Mouse (Mus musculus) midbrain, embryonic 10.5 days (tissue): ENCODE results near the gene Ptprm. TPM values are rescaled to one million over a fixed set of nuclear protein-coding genes. Genes with fewer than 3 reads are reported as not detected.

ENCODE experiments used
- DNase-seq: peaks from one replicate; pipeline ENCODE4 v3.0.0-alpha.2; 2017; ENCODE audit warnings: low spot score
- H3K27ac ChIP-seq: fragments of 300-500 bp; sonication (generic); replicated peaks from 2 replicates; pipeline ENCODE4 v1.5.1; 2016; ENCODE audit warnings: mild to moderate bottlenecking
- H3K27me3 ChIP-seq: fragments of 300-500 bp; sonication (generic); 2 replicates; pipeline ENCODE4 v1.6.1; 2016; ENCODE audit warnings: low read depth, mild to moderate bottlenecking; ENCODE audit not compliant: poor library complexity, severe bottlenecking
- H3K36me3 ChIP-seq: fragments of 300-500 bp; sonication (generic); 2 replicates; pipeline ENCODE4 v1.6.1; 2016; ENCODE audit warnings: mild to moderate bottlenecking, moderate library complexity
- H3K4me1 ChIP-seq: fragments of 300-500 bp; sonication (generic); 2 replicates; pipeline ENCODE4 v1.6.1; 2016
- H3K4me3 ChIP-seq: fragments of 300-500 bp; sonication (generic); 2 replicates; pipeline ENCODE4 v1.5.1; 2016; ENCODE audit warnings: mild to moderate bottlenecking, moderate library complexity
- H3K9me3 ChIP-seq: fragments of 300-500 bp; sonication (generic); replicated peaks from 2 replicates; pipeline ENCODE4 v1.6.1; 2016; ENCODE audit warnings: mild to moderate bottlenecking
- WGBS: fragments of 180-500 bp; shearing (Covaris S2); methylation state at CpG from one replicate; pipeline ENCODE4 v1.1.7; 2016; 5-methylcytosine and 5-hydroxymethylcytosine counted together
- polyA plus RNA-seq: library from polyadenylated mRNA; unstranded; fragments of >200 nt; fragmentation: Nextera tagmentation; extraction: Ambion mirVana; gene quantifications from 2 replicates; pipeline ENCODE4 v1.2.1, GENCODE M21; 2016

The Ptprm gene
- polyA plus RNA-seq, 1 experiment from 2014 or later = 6.4 TPM

GRCm38 (mm10) chr17:67265520-67265919, 88.7 kb downstream of the Ptprm start:
- no peak overlapping the region for H3K27ac ChIP-seq
- H3K4me1 ChIP-seq = no peaks in the 10 kb centered on the region
- H3K4me3 ChIP-seq = no peak overlapping the region
- no peaks in the 10 kb centered on the region for H3K9me3 ChIP-seq
- H3K36me3 ChIP-seq = no peaks in the 10 kb centered on the region
- DNase-seq = no peak
- no peaks in the 10 kb centered on the region for H3K27me3 ChIP-seq
- WGBS = 83% methylated on average over 4 of the region's 4 CpGs

- Histone ChIP-seq H3K27ac (no peak overlapping the region), H3K27me3 (no peaks in the 10 kb centered on the region), H3K36me3 (no peaks in the 10 kb centered on the region), H3K4me1 (no peaks in the 10 kb centered on the region), H3K9me3 (no peaks in the 10 kb centered on the region), H3K4me3 (no peak overlapping the region)
- WGBS = 89% methylated on average over 6 of the region's 6 CpGs
- DNase-seq = no peak
These were observed 89.5 kb downstream of the Ptprm start for GRCm38 (mm10) chr17:67264716-67265115.

- H3K9me3 ChIP-seq = no peaks in the 10 kb centered on the region
- H3K36me3 ChIP-seq = no peaks in the 10 kb centered on the region
- no peaks in the 10 kb centered on the region for H3K27me3 ChIP-seq
- no peak for DNase-seq
- H3K27ac ChIP-seq = no peak overlapping the region
- no peaks in the 10 kb centered on the region for H3K4me1 ChIP-seq
- H3K4me3 ChIP-seq = no peak overlapping the region
- WGBS = 81% methylated on average over 1 of the region's 1 CpGs
These were observed 91.2 kb downstream of the Ptprm start for GRCm38 (mm10) chr17:67263024-67263423.

GRCm38 (mm10) chr17:67260016-67260415, 94.2 kb downstream of the Ptprm start:
- no peaks in the 10 kb centered on the region for H3K9me3 ChIP-seq
- H3K27ac ChIP-seq = no peak overlapping the region
- no peak overlapping the region for H3K4me3 ChIP-seq
- H3K27me3 ChIP-seq = no peaks in the 10 kb centered on the region
- WGBS = 87% methylated on average over 4 of the region's 4 CpGs
- H3K4me1 ChIP-seq = no peaks in the 10 kb centered on the region
- DNase-seq = no peak
- H3K36me3 ChIP-seq = no peaks in the 10 kb centered on the region

GRCm38 (mm10) chr17:67257780-67258179, 96.5 kb downstream of the Ptprm start:
- DNase-seq = no peak
- Histone ChIP-seq H3K9me3 (no peaks in the 10 kb centered on the region), H3K36me3 (no peaks in the 10 kb centered on the region), H3K4me1 (no peaks in the 10 kb centered on the region), H3K27me3 (no peaks in the 10 kb centered on the region), H3K4me3 (no peak overlapping the region), H3K27ac (no peak overlapping the region)
- 76% methylated on average over 5 of the region's 5 CpGs for WGBS

- Histone ChIP-seq H3K9me3 (no peaks in the 10 kb centered on the region), H3K4me3 (no peak overlapping the region), H3K27ac (no peak overlapping the region), H3K4me1 (no peaks in the 10 kb centered on the region), H3K36me3 (no peaks in the 10 kb centered on the region), H3K27me3 (no peaks in the 10 kb centered on the region)
- 78% methylated on average over 5 of the region's 6 CpGs for WGBS
- DNase-seq = no peak
These were observed 98.1 kb downstream of the Ptprm start for GRCm38 (mm10) chr17:67256171-67256570.

- H3K27me3 ChIP-seq = no peaks in the 10 kb centered on the region
- no peak for DNase-seq
- H3K4me1 ChIP-seq = no peaks in the 10 kb centered on the region
- no peaks in the 10 kb centered on the region for H3K9me3 ChIP-seq
- no peak overlapping the region for H3K4me3 ChIP-seq
- no peak overlapping the region for H3K27ac ChIP-seq
- no peaks in the 10 kb centered on the region for H3K36me3 ChIP-seq
- 81% methylated on average over 4 of the region's 4 CpGs for WGBS
These were observed 100.8 kb downstream of the Ptprm start for GRCm38 (mm10) chr17:67253445-67253844.

- Histone ChIP-seq H3K4me3 (no peak overlapping the region), H3K36me3 (no peaks in the 10 kb centered on the region), H3K27me3 (no peaks in the 10 kb centered on the region), H3K4me1 (no peaks in the 10 kb centered on the region), H3K27ac (no peak overlapping the region), H3K9me3 (no peaks in the 10 kb centered on the region)
- WGBS = 78% methylated on average over 6 of the region's 6 CpGs
- no peak for DNase-seq
These were observed 101.3 kb downstream of the Ptprm start for GRCm38 (mm10) chr17:67252992-67253391.

- H3K27me3 ChIP-seq = no peaks in the 10 kb centered on the region
- no peaks in the 10 kb centered on the region for H3K9me3 ChIP-seq
- peaks cover 23% of the 10 kb centered on the region for H3K4me1 ChIP-seq
- 79% methylated on average over 4 of the region's 4 CpGs for WGBS
- H3K4me3 ChIP-seq = no peak overlapping the region
- DNase-seq = no peak
- H3K36me3 ChIP-seq = no peaks in the 10 kb centered on the region
- no peak overlapping the region for H3K27ac ChIP-seq
These were observed 108.9 kb downstream of the Ptprm start for GRCm38 (mm10) chr17:67245273-67245875.

- Histone ChIP-seq H3K4me1 (peaks cover 23% of the 10 kb centered on the region), H3K27ac (no peak overlapping the region), H3K9me3 (no peaks in the 10 kb centered on the region), H3K36me3 (no peaks in the 10 kb centered on the region), H3K4me3 (no peak overlapping the region), H3K27me3 (no peaks in the 10 kb centered on the region)
- WGBS = 52% methylated on average over 12 of the region's 12 CpGs
- DNase-seq = no peak
These were observed 111.3 kb downstream of the Ptprm start for GRCm38 (mm10) chr17:67242774-67243495.

GRCm38 (mm10) chr17:67241951-67242773, 112.1 kb downstream of the Ptprm start:
- Histone ChIP-seq H3K36me3 (no peaks in the 10 kb centered on the region), H3K27me3 (no peaks in the 10 kb centered on the region), H3K9me3 (no peaks in the 10 kb centered on the region), H3K4me3 (no peak overlapping the region), H3K4me1 (peaks cover 23% of the 10 kb centered on the region), H3K27ac (no peak overlapping the region)
- WGBS = 69% methylated on average over 10 of the region's 10 CpGs
- no peak for DNase-seq

- no peak for DNase-seq
- Histone ChIP-seq H3K4me3 (no peak overlapping the region), H3K9me3 (no peaks in the 10 kb centered on the region), H3K27me3 (no peaks in the 10 kb centered on the region), H3K4me1 (peaks cover 17% of the 10 kb centered on the region), H3K27ac (no peak overlapping the region), H3K36me3 (no peaks in the 10 kb centered on the region)
- WGBS = 93% methylated on average over 7 of the region's 7 CpGs
These were observed 115.4 kb downstream of the Ptprm start for GRCm38 (mm10) chr17:67238866-67239265.

- DNase-seq = no peak
- H3K36me3 ChIP-seq = no peaks in the 10 kb centered on the region
- WGBS = 96% methylated on average over 10 of the region's 10 CpGs
- H3K27ac ChIP-seq = no peak overlapping the region
- peaks cover 7% of the 10 kb centered on the region for H3K4me1 ChIP-seq
- H3K9me3 ChIP-seq = no peaks in the 10 kb centered on the region
- no peaks in the 10 kb centered on the region for H3K27me3 ChIP-seq
- no peak overlapping the region for H3K4me3 ChIP-seq
These were observed 116.8 kb downstream of the Ptprm start for GRCm38 (mm10) chr17:67237407-67237806.
